Mouse (Mus musculus) kidney, adult 2 months (tissue): ENCODE results near the gene Hils1. TPM values are rescaled to one million over a fixed set of nuclear protein-coding genes. Genes with fewer than 3 reads are reported as not detected.

Source experiments
- DNase-seq: peaks from one replicate; pipeline ENCODE4 v3.0.0; 2021
- H3K27ac ChIP-seq: fragments of 200-500 bp; 2 replicates; pipeline ENCODE4 v1.5.1; 2012; ENCODE audit warnings: low read depth, low read length, control low read depth, inconsistent platforms; ENCODE audit not compliant: insufficient read depth
- H3K27me3 ChIP-seq: fragments of 200-500 bp; replicated peaks from 2 replicates; pipeline ENCODE4 v1.6.1; 2012; ENCODE audit warnings: mild to moderate bottlenecking, moderate library complexity, low read length, inconsistent platforms; ENCODE audit not compliant: control insufficient read depth, insufficient read depth
- H3K36me3 ChIP-seq: fragments of 200-500 bp; 2 replicates; pipeline ENCODE4 v1.6.1; 2012; ENCODE audit warnings: mild to moderate bottlenecking, moderate library complexity, low read length, inconsistent platforms; ENCODE audit not compliant: control insufficient read depth, insufficient read depth
- H3K4me1 ChIP-seq: fragments of 200-500 bp; 2 replicates; pipeline ENCODE4 v1.6.1; 2011; ENCODE audit warnings: low read length; ENCODE audit not compliant: control insufficient read depth, insufficient read depth
- H3K4me3 ChIP-seq: fragments of 200-500 bp; 2 replicates; pipeline ENCODE4 v1.5.1; 2011; ENCODE audit warnings: mild to moderate bottlenecking, low read depth, low read length, control low read depth; ENCODE audit not compliant: insufficient read depth
- CTCF ChIP-seq: fragments of 200-500 bp; conservative IDR thresholded peaks from 2 replicates; pipeline ENCODE4 v1.5.1; 2011; ENCODE audit warnings: low read depth, mild to moderate bottlenecking, control low read depth, low read length, moderate library complexity, mixed read lengths; ENCODE audit not compliant: insufficient read depth, insufficient read length
- POLR2A ChIP-seq: fragments of 200-500 bp; IDR thresholded peaks from one replicate; pipeline ENCODE4 v1.6.1; 2011; ENCODE audit warnings: low read depth, low read length, control low read depth
- WGBS: fragments of 180-500 bp; shearing (Covaris S2); methylation state at CpG from one replicate; pipeline ENCODE4 v1.1.7; 2018; 5-methylcytosine and 5-hydroxymethylcytosine counted together
- polyA plus RNA-seq: library from polyadenylated mRNA; depleted of rRNA; stranded (reverse); fragments of >200 nt; gene quantifications from 2 replicates; pipeline ENCODE4 v1.2.3, GENCODE M21; 2012

Gene Hils1
- polyA plus RNA-seq, 1 experiment: not detected

DNA sequence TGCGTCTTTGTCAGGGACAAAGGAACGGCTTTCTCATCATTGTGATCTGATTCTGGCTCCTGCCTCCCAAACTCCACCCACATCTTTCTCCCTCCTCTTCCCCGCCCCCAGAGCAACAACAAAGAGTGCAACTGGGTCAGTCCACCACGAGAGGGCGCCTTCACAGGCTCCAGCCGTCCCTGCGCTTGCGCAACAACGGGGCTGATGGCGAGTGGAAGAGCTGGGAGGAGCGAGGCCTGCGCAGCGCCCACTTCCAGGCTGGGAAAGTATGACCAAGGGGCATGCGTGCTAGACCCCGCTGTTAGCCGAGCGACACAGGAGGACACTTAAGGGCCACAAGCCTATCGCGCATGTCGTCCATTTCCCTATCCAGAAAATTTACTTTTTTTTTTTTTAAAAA is 11.6 kb downstream of the Hils1 start:
- H3K36me3 ChIP-seq: no peaks in the 10 kb centered on the region
- TF ChIP-seq CTCF (peak; percentile 99), POLR2A (peak; percentile 37)
- DNase-seq: peak; percentile 98
- H3K4me1 ChIP-seq: no peaks in the 10 kb centered on the region
- no peak overlapping the region; the same call in 1 of the 2 replicates for H3K27ac ChIP-seq
- H3K27me3 ChIP-seq: no peaks in the 10 kb centered on the region
- 1% methylated on average over 20 of the region's 20 CpGs for WGBS
- H3K4me3 ChIP-seq: no peak overlapping the region; the same call in 1 of the 2 replicates

GRCm38 (mm10) chr11:94979462-94980179 is 12.2 kb downstream of the Hils1 start:
- WGBS: 71% methylated on average over 11 of the region's 11 CpGs
- H3K4me1 ChIP-seq: no peaks in the 10 kb centered on the region
- no peak overlapping the region for H3K4me3 ChIP-seq
- no peak for DNase-seq
- no peak overlapping the region for H3K27ac ChIP-seq
- no peak for TF ChIP-seq POLR2A
- TF ChIP-seq CTCF: no peak
- no peaks in the 10 kb centered on the region for H3K27me3 ChIP-seq
- H3K36me3 ChIP-seq: no peaks in the 10 kb centered on the region

DNA sequence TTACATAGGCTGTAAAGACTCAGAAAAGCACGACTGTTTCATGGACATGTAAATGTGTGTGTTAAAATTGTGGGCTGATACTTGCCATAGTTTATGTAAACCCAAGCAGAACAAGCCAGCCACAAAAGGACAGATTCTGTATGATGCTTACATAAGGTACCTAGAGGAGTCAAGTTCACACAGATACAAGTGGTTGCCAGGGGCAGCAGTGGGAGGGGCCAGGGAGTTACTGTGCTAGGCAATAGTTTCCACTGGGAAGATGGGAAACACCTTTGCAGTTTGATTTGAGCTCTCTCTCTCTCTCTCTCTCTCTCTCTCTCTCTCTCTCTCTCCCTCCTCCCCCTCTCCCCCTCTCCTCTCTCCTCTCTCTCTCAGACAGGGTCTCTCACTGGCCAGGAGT is 17.7 kb downstream of the Hils1 start:
- H3K36me3 ChIP-seq: no peaks in the 10 kb centered on the region
- no peak for TF ChIP-seq POLR2A
- TF ChIP-seq CTCF: no peak
- H3K27me3 ChIP-seq: no peaks in the 10 kb centered on the region
- peaks cover 16% of the 10 kb centered on the region for H3K4me1 ChIP-seq
- H3K27ac ChIP-seq: no peak overlapping the region
- DNase-seq: no peak
- H3K4me3 ChIP-seq: no peak overlapping the region
- 64% methylated on average over 1 of the region's 1 CpGs for WGBS

DNA sequence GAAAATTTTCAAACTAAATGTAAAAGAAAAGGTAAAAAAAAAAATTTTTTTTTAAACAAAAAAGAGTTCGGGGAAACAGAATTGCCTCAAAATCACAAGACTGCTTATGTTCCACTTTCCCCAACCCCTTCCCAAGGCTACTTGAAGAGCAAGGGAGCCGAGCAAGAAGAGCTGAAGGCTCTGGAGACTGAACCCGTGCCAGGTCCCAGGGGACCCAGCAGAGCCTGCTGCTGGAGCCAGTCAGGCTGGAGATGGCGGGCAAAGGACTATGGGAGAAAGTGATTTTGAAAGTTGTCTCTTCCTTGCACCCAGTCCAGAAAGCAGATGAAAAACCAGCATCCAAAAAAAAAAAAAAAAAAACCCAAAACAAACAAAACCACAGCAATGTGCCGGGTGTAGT is 18.4 kb downstream of the Hils1 start:
- H3K27ac ChIP-seq: no peak overlapping the region
- H3K36me3 ChIP-seq: no peaks in the 10 kb centered on the region
- WGBS: 76% methylated on average over 5 of the region's 5 CpGs
- no peak for DNase-seq
- TF ChIP-seq CTCF (no peak), POLR2A (no peak)
- peaks cover 16% of the 10 kb centered on the region for H3K4me1 ChIP-seq
- H3K4me3 ChIP-seq: no peak overlapping the region
- no peaks in the 10 kb centered on the region for H3K27me3 ChIP-seq

DNA sequence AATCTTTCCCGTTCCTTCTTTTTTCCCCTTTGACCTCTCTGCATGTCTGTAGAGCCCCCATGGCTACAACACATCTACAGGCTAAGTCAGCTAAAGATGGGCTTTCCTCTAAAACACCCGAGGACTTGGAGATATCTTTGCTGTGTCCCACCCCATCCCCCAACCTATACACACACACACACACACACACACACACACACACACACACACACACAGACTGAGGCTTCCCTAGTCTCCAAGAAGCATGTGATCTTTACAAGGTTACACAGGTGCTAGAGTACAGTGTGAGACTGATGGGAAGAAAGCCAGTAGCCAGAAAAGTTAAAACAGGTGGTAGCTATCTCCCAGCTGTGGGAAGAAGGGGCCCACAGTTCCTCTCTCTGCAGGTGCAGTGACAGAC is 19.0 kb downstream of the Hils1 start:
- Histone ChIP-seq H3K4me3 (no peak overlapping the region), H3K4me1 (peaks cover 16% of the 10 kb centered on the region), H3K27me3 (no peaks in the 10 kb centered on the region), H3K27ac (no peak overlapping the region), H3K36me3 (no peaks in the 10 kb centered on the region)
- WGBS: 63% methylated on average over 2 of the region's 2 CpGs
- DNase-seq: no peak
- no peak for TF ChIP-seq CTCF
- no peak for TF ChIP-seq POLR2A

GRCm38 (mm10) chr11:94987341-94987740 is 19.9 kb downstream of the Hils1 start:
- no peak for DNase-seq
- peak overlapping the region; percentile 26 for H3K27ac ChIP-seq
- TF ChIP-seq CTCF (no peak), POLR2A (no peak)
- peaks cover 16% of the 10 kb centered on the region for H3K4me1 ChIP-seq
- no peaks in the 10 kb centered on the region for H3K36me3 ChIP-seq
- H3K27me3 ChIP-seq: no peaks in the 10 kb centered on the region
- WGBS: 38% methylated on average over 6 of the region's 6 CpGs
- H3K4me3 ChIP-seq: no peak overlapping the region

DNA sequence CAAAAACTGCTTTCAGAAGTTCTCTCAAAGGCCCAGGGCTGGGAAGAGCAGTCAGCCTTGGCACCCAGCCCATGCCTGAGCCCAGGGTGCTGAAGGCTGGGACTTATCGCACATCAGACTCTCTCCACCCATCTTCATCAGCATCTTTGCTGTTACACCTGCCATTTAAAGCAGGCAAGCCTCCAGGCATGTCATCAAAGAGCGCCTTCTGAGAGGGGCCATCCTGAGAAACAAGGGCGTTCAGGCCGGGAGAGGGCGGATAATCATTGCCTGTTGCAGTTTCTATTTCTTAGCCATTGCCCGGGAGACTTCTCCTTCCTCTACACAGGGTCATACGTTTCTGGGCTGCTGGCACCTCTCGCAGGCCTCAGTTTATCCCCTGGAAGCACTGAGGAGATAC is 20.5 kb downstream of the Hils1 start:
- Histone ChIP-seq H3K27ac (peak overlapping the region; percentile 26), H3K4me1 (peaks cover 16% of the 10 kb centered on the region), H3K4me3 (no peak overlapping the region), H3K36me3 (no peaks in the 10 kb centered on the region), H3K27me3 (no peaks in the 10 kb centered on the region)
- no peak for DNase-seq
- TF ChIP-seq CTCF (no peak), POLR2A (no peak)
- 79% methylated on average over 8 of the region's 8 CpGs for WGBS
